Mouse (Mus musculus) neural tube, postnatal 0 days (tissue): ENCODE results near the gene Zfp13. TPM values are rescaled to one million over a fixed set of nuclear protein-coding genes. Genes with fewer than 3 reads are reported as not detected.

Experiments
- polyA plus RNA-seq: library from polyadenylated mRNA; unstranded; fragments of >200 nt; fragmentation: Nextera tagmentation; extraction: Ambion mirVana; gene quantifications from 2 replicates; pipeline ENCODE4 v1.2.1, GENCODE M21; 2015

Zfp13 gene
- polyA plus RNA-seq = 20.7 and 22.4 TPM in 2 replicates

GRCm38 (mm10) chr17:23598582-23599552 is at the start of gene Zfp13:
Zfp13 (minus strand) TSS chr17:23599487.

GRCm38 (mm10) chr17:23644613-23645495 is 45.6 kb upstream of the Zfp13 start, which contains the start of gene Mmp25:
Mmp25 (minus strand) TSS chr17:23645277.

GRCm38 (mm10) chr17:23600641-23601622 is 1.6 kb upstream of the Zfp13 start, which contains the start of gene Zscan10:
Zscan10 (plus strand) TSS chr17:23600856.

GRCm38 (mm10) chr17:23563595-23564367 is 35.5 kb downstream of the Zfp13 start, which contains the start of gene Zfp213:
Zfp213 (minus strand) TSS chr17:23564238.

Other genes starting within 250 kb of the Zfp13 start
- not detected in 2 replicates for gene Vmn2r116, start 214.9 kb downstream of the Zfp13 start, polyA plus RNA-seq
- gene Vmn2r117, start 119.8 kb downstream of the Zfp13 start, polyA plus RNA-seq = not detected in 2 replicates
- 11.5 and 12.6 TPM in 2 replicates for gene Zfp213, start 35.2 kb downstream of the Zfp13 start, polyA plus RNA-seq
- not detected in 2 replicates for gene Zscan10, start 1.4 kb upstream of the Zfp13 start, polyA plus RNA-seq
- gene Mmp25, start 45.8 kb upstream of the Zfp13 start, polyA plus RNA-seq = 1.4 and 1.7 TPM in 2 replicates
- gene Bicdl2, start 61.0 kb upstream of the Zfp13 start, polyA plus RNA-seq = 0.23 TPM in 2 replicates
- 207 and 248 TPM in 2 replicates for gene Hcfc1r1, start 74.1 kb upstream of the Zfp13 start, polyA plus RNA-seq
- 29.4 and 33.2 TPM in 2 replicates for gene Thoc6, start 74.4 kb upstream of the Zfp13 start, polyA plus RNA-seq
- gene Tnfrsf12a, start 78.0 kb upstream of the Zfp13 start, polyA plus RNA-seq = 14.4 and 18.7 TPM in 2 replicates
- 0.23 and 0.35 TPM in 2 replicates for gene Cldn6, start 79.8 kb upstream of the Zfp13 start, polyA plus RNA-seq
- 0.20 and 0.79 TPM in 2 replicates for gene Cldn9, start 84.5 kb upstream of the Zfp13 start, polyA plus RNA-seq
- 0.19 TPM in 1 of 2 replicates, not detected in the other for gene 1520401A03Rik, start 123.3 kb upstream of the Zfp13 start, polyA plus RNA-seq
- gene Pkmyt1, start 126.8 kb upstream of the Zfp13 start, polyA plus RNA-seq = 14.5 and 16.2 TPM in 2 replicates
- 64.8 and 68.8 TPM in 2 replicates for gene Paqr4, start 141.4 kb upstream of the Zfp13 start, polyA plus RNA-seq
- gene Kremen2, start 146.3 kb upstream of the Zfp13 start, polyA plus RNA-seq = 1.2 and 1.6 TPM in 2 replicates
- gene Flywch1, start 172.1 kb upstream of the Zfp13 start, polyA plus RNA-seq = 162 and 181 TPM in 2 replicates
- 111 and 120 TPM in 2 replicates for gene Flywch2, start 186.6 kb upstream of the Zfp13 start, polyA plus RNA-seq
- 455 and 462 TPM in 2 replicates for gene Srrm2, start 191.0 kb upstream of the Zfp13 start, polyA plus RNA-seq
- gene Elob, start 229.6 kb upstream of the Zfp13 start, polyA plus RNA-seq = 1,482 and 1,529 TPM in 2 replicates
- gene Prss33, start 236.6 kb upstream of the Zfp13 start, polyA plus RNA-seq = not detected in 2 replicates
- gene Prss32, start 244.4 kb upstream of the Zfp13 start, polyA plus RNA-seq = 0.12 TPM in 1 of 2 replicates, not detected in the other
- gene Prss41, start 244.7 kb upstream of the Zfp13 start, polyA plus RNA-seq = 0.86 and 1.6 TPM in 2 replicates